Mouse (Mus musculus): ENCODE results near the gene Higd1c.
"Not testable (repeated sequence)": the region's sequence is repeated elsewhere in the genome, so short reads cannot be mapped to it uniquely, and the experiment has no call there.

The Higd1c gene

DNA sequence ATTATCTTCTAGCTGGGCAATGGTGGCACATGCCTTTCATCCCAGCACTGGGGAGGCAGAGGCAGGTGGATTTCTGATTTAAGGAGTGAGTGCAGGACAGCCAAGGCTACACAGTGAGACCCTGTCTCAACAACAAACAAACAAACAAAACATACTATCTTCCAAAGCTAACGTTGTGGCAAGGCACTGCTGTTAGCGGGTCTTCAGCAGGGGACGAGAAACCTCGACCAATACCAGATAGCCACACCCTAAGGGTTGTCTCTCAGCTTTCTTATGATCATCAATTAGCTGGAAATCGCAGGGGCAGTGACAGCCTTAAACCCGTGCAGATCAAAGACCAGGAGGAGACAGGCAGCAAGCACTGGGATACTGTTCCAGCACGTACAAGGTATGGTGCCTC lies at the start of gene Higd1c:
TSS of gene Higd1c (plus strand) at position 301 of the 400 bp plus-strand sequence.
- no peak for DNase-seq (ENCODE audit: low spot score)

DNA sequence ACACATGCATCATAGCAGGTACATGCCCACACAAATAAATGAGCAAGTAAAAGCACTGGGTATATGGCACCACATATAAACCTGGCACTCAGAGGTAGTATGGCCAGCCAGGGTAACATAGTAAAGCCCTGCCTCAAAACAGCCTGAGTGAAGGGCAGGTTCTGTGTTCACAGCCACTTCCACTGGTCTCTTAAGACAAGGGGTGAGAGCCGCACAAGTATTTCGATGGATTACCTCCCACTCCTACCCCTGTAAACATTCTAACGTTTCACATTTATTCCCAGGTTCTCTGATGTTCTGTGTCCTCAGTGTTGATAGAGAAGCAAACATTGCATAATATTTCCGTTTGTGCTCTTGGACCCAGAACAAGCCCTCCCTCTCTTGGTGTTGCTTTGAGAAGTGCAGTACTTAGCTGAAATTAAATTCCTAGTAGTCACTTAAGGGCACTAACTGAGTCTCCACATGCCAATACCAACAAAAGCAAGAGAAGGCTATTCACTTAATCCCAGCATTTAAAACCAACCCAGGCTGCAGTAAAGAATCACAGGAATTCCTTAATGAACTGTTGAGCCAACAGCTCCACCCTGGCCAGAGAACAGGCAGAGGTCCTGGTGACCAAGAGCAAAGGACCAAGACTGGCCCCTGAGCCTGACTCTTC lies 46.2 kb upstream of the Higd1c start:
- DNase-seq (ENCODE audit: low spot score): peak; percentile 62

DNA sequence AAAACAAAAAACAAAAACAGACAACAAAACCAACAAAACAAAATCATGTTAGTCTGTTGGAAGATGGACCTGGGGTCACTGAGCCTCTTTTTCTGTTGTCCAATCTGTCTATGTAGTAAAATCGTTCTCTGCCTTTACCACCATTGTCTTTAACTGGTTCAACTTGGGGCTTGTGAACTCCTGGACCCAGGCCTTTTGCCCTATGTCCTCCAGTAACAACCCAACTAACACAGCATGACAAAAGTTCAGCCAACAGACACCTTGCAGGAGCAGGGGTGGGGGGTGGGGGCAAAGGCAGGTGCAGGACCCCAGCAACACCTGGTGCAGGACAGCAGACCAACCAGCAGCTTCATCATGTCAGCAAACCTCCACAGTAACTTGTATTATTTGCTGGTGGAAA lies 44.5 kb upstream of the Higd1c start:
- DNase-seq (ENCODE audit: low spot score): no peak

DNA sequence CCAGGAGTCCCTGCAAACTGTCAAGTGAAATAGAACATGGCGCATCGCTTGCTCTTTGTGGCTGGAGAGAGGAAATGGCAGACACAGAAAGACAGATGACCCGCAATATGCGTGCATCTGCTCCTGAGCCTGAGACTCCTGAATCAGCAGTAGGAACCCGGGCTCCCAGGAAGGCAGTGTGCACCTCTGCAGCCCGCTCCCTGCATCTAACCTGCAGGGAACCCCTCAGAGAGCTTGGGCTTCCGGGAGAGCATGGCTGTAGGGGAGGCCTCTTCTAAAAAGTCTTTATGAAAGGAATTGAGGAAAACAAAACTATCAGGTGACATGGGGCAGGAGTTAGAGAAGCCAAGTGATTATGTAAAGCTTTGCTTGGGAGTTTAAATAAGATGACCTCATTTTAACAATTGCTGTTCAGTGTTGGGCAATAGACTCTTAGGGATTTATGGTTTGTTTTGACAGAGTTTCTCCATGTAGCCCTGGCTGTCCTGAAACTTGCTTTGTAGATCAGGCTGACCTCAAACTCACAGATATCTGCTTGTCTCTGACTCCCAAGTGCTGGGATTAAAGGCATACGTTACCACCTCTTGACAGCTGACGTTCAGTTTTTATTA lies 43.9 kb upstream of the Higd1c start:
- DNase-seq (ENCODE audit: low spot score): peak; percentile 80

DNA sequence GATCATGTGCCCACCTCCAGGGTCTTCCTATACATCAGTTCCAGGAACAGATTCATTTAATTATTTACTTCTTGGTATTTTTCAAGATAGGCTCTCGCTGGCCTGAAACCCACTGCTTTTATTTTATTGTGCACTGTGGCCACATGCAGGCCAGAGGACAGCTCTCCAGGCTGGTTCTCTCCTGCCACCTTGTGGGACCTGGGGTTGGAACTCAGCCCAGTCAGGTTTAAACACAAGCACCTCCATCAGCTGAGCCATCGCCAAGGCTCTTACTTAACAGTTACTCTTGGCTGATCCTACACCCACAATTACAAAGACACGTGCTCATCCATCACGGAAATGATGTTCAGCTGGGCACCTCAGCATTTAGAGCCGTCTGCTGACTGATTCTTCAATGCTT lies 43.2 kb upstream of the Higd1c start:
- peak; percentile 36 for DNase-seq (ENCODE audit: low spot score)

DNA sequence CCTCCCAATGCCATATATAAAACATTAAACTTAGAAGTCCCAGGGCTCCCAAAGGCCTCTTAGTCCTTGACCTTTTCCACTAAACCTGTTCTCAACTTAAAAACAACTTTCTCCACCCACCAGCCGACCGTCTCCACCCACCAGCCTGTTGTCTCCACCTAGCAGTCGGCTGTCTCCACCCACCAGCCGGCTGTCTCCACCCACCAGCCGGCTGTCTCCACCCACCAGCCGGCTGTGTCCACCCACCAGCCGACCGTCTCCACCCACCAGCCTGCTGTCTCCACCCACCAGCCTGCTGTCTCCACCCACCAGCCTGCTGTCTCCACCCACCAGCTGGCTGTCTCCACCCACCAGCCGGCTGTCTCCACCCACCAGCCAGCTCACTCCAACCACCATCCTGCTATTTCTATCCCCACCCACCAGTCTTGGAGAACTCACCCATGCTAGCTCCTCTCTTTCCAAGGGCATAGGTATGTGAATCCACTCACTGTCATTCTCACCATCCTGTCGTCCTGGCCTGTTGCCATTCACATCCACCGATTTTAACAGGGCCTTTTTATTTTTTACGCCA lies 40.2 kb upstream of the Higd1c start:
- no peak for DNase-seq (ENCODE audit: low spot score)

DNA sequence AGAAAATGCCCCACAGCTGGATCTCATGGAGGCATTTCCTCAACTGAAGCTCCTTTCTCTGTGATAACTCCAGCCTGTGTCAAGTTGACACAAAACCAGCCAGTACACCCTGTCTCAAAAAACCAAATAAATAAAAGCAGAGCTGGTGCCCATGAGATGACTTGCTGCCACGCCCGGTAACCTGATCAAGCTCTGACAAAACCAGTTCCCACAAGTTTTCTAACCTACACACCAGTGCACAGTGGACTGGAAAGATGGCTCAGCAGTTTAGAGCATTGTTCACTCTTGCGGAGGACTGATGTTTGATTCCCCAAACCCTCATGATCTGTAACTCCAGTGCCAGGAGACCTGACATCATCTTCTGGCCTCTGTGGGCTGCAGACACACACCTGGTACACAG lies 39.1 kb upstream of the Higd1c start:
- DNase-seq (ENCODE audit: low spot score): no peak

DNA sequence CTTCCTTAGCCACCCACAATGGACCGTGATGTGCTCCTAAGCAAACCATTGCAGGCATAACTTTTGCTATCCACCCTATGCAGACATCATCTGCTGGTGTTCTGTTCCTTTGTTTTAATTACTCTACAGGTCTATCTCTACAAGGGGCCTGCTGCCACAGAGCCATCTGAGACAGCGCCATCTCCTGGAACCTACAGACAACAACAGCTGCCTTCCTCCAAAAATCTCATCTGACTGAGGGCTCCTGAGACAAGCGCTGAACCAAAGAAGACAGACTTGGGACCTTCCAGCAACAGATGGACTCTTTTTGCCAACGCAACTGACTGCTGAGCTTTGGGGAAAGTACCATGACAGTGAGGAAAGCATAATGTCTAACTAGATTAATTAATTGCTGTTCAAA lies 36.3 kb upstream of the Higd1c start:
- not testable (repeated sequence) for DNase-seq (ENCODE audit: low spot score)

DNA sequence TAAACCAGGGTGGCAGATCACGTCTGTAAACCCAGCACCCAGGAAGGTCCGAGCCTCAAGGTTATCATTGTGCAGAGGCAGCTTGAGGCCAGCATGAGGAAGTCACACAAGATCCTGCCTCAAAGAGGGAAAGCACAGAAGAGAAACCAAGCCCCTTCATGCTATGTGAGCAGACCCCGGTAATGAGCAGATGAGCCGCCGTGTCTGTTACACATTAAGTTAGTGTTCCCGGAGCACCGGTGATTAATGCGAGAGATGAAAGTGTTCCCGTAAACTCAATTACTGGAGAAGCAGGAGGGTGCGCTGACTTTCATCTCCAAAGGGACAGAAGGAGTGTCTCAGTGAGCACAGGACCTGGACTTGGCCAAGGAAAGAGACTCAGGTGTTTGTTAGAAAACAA lies 35.0 kb upstream of the Higd1c start:
- DNase-seq (ENCODE audit: low spot score): not testable (repeated sequence)

DNA sequence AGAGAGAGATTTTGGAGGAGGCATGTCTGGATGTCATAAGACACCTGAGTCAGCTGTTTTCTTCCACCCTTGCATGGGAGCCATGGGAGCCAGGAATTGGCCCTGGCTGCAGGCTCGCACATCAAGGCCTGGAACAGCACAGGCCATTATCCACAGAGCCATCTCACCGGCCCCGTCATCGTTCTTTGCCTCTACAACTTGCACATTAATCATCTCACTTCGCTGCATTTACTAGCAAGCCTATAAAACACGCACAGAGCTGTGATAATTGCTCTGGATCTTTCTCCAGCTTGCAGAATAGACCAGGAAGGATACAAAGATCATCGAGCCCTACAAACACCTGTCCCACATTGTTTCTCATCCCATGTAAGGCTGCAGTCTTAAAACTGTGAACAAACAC lies 33.6 kb upstream of the Higd1c start:
- DNase-seq (ENCODE audit: low spot score): no peak

DNA sequence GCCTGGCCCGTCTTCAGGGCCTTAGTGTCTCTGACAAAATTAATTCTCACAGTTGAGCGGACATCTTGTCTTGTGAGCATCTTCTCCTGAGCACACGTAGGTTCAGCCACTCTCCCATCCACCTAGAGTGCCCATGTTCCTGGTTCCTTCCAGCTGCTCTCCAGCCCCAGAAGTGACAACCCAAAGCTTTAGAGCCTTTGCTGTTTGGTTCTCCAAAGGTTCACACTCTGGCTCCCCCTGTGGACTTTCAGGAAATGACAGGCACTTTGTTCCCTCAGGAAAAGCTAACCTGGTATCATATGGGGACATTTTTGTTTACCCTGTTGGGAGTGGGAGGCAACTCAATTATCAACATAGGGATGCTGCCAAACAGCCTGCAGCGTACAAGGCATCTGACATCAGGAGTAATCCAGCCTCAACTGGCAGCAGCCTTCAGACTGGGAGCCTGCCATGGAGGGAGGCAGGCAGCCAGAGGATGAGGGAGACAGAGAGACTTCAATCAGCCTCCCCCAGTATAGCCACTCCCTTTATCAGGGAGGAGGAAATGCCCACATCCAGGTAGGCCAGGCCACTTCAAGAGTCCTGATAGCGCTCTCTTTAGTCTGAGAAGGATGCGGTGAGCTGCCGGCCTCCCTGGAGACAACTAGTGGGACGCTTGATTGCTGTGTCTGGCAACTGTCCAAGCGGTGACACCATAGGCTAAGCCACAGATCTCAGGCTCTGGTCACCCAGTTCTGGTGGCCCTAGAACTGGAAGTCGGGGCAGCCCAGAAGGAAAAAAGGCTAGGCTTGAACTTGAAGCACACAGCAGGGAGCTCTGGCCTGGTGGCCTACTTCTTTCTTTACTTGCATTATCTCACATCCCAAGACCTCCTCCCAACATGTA lies 32.0 kb upstream of the Higd1c start:
- not testable (repeated sequence) for DNase-seq (ENCODE audit: low spot score)

DNA sequence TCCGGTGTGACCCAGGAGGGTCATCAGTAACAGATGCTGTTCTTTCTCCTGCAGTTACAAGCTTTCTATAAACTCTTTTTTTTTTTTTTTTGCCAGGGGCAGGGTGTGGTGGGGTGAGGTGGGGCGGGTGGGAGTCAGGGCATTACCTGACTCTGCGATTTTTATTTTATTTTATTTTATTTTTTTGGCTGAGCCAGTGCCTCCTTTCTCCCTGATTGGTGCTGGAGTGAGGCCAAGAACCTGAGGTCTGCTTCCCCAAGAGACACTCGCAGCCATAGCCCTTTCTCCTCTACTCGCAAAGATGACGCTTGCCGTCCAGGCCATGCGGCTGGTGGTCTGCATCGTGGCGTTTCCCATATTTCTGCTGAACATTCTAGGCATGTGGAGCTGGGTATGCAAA lies 29.7 kb upstream of the Higd1c start, which contains the start of gene Mettl7a3:
TSS of gene Mettl7a3 (plus strand) at position 301 of the 400 bp plus-strand sequence.
- no peak for DNase-seq (ENCODE audit: low spot score)

DNA sequence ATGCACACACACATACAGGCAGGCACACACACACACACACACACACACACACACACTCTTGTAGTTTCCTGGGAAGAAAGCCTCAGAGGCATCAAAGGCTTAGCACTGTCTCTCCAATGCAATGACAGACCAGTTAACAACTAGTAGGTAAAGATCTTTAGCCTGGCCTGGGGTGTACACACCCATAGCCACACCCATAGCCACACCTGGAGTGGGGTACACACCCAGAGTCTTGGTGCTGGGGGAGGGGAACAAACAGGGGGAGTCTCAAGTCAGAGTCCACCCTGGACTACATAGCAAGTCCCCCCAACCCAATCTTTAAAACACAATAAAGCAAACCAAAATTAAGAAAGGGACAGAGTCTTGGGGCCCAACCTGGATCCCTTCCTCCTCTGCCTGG lies 27.0 kb upstream of the Higd1c start:
- not testable (repeated sequence) for DNase-seq (ENCODE audit: low spot score)

DNA sequence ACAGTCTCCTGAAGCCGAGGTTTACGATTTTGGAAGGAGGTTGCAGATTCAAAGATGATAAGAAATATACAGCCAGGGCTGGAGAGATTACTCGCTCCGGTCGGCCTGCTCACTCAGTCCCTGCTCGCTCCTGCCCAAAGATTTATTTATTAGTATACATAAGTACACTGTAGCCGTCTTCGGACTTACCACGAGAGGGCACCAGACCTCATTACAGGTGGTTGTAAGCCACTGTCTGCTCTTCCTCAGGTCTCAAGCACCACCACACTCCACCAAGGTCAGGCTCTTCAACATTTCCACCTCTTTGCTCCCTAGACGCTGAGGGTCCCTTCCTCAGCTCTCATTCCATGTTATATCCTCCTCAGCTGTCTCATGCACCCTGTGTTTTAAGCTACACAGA lies 26.5 kb upstream of the Higd1c start:
- peak; percentile 27 for DNase-seq (ENCODE audit: low spot score)

DNA sequence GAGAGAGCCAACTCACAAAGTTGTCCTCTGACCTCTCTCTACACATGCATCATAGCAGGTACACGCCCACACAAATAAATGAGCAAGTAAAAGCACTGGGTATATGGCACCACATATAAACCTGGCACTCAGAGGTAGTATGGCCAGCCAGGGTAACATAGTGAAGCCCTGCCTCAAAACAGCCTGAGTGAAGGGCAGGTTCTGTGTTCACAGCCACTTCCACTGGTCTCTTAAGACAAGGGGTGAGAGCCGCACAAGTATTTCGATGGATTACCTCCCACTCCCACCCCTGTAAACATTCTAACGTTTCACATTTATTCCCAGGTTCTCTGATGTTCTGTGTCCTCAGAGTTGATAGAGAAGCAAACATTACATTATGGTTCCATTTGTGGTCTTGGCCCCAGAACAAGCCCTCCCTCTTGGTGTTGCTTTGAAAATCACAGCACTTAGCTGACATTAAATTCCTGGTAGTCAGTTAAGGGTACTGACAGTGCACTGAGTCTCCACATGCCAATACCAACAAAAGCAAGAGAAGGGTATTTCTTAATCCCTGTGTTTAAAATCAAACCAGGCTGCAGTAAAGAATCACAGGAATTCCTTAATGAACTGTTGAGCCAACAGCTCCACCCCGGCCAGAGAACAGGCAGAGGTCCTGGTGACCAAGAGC lies 22.9 kb upstream of the Higd1c start:
- DNase-seq (ENCODE audit: low spot score): not testable (repeated sequence)

DNA sequence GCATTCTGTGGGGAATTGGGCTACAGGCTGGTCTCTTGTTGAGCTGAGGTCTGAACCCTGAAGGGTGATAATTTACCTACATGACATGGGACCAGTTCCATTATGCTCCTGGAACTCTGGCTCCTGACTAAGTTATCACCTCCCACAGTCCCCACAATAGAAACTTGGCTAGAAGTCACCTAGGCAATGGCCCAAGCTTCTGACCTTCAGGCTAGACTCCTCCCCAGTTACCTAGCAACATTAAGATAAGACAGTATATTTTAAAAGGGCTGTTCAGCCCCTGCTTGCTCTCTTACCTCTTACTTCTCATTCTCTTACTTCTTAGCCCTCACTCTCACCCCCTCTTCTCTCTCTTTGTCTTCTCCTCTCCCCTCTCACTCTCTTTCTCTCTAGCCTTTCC lies 18.9 kb upstream of the Higd1c start:
- no peak for DNase-seq (ENCODE audit: low spot score)

DNA sequence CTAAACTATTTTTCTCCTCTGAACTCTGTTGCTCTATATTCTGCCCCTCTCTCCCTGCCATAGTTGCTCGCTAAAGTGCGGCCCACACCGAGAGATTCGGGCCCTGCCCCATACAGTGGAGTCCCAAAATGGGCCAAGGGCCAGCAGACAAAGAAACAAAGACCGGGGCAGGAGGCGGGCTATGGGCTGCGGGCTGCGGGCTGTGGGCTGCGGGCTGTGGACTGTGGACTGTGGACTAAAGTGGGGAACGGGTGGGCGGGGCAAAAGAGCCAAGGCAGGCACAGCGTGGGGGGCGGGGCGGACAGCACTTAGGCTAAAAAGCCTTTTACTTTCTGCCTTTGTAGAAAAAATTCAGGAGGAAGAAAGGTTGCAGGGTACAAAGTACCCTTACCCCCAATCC lies 17.6 kb upstream of the Higd1c start:
- DNase-seq (ENCODE audit: low spot score): no peak

DNA sequence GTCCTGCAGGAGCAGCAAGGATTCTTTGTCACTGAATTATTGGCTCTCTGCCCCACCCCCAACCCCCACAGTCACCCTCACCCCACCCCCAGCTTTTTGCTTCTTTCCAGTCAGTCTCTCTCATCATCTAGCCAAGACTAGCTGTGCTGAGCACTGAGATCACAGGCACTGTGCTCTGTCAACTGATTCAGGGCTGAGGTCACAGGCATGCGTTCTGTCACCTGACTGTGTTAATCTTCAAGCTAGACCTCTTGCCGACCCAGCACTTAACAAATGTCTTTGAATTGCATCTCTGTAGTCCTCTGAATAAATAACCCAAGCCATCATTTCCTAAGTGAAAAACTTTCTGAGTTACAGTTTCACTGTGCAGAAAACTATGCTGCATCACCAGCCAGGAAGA lies 14.8 kb upstream of the Higd1c start:
- DNase-seq (ENCODE audit: low spot score): no peak

DNA sequence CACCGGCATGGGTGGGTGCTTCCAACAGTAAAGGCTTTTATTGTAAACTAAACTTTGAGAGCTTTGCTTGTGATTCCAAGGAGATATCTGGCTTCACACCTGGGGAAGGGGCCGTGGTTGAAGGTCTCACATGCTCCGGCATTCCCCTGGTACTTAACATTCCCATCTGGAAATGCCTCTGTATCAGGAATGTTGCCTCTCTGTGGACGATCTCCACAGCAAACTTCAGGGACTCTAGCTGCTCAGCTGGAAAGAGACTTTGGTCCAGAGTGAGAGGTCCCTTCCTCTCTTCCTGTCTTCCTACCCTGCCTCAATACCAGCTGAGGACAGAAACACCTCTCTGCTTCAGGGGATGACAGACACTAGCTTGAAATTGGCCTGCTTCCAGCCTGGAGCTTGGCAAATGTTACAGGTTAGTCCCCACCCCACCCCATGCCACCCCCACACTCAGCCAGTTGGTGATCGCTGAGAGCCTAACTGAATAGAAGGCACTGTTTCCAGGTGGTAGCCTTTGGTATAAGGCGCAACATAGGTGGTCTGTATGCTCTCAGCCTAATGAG lies 12.8 kb upstream of the Higd1c start:
- no peak for DNase-seq (ENCODE audit: low spot score)

DNA sequence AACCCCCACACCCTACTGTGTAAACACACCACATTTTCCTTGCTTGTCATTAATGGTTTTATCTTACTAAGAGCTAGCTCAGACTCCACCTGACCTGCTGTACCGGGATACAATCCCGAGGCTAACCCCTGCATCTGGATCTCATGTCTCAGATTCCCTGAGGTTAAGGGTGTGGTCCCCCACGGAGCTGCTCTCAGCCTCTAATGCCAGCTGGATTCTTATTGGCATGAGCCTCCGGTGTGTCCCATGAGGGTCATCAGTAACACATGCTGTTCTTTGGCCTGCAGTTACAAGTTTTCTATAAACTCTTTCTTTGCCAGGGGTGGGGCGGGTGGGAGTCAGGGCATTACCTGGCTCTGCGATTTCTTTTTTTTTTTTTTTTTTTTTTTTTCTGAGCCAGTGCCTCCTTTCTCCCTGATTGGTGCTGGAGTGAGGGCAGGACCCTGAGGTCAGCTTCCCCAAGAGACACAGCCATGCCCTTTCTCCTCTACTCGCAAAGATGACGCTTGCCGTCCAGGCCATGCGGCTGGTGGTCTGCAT lies 11.6 kb upstream of the Higd1c start, which contains the start of the genes Methig1 and Mettl7a2:
TSS of gene Methig1 (plus strand) at position 439 of the 540 bp plus-strand sequence.
TSS of gene Mettl7a2 (plus strand) at position 490 of the 540 bp plus-strand sequence.
- no peak for DNase-seq (ENCODE audit: low spot score)

DNA sequence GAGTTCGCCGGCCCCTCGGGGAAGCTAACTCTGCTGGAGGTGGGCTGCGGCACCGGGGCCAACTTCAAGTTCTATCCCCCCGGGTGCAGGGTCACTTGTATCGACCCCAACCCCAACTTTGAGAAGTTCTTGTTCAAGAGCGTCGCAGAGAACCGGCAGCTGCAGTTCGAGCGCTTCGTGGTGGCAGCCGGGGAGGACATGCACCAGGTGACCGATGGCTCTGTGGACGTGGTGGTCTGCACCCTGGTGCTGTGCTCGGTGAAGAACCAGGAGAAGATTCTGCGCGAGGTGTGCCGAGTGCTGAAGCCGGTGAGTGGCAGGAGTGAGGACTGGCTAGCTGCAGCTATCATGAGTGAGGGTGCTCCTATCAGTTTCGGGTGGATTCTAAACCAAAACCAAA lies 10.9 kb upstream of the Higd1c start:
- DNase-seq (ENCODE audit: low spot score): not testable (repeated sequence)

Data from adipocyte (in vitro differentiated cells).